Mouse (Mus musculus) lung, postnatal 4 days (tissue): ENCODE measurements around the gene Dnajc11.

Experiments used
- DNase-seq, 2 experiments: peaks; one replicate each; pipeline ENCODE4 v3.0.0; 2021

Gene Dnajc11

GRCm38 (mm10) chr4:152009076-152010051 is 75.9 kb downstream of the Dnajc11 start:
- peak in 1 of 2 experiments; percentile 24 for DNase-seq

GRCm38 (mm10) chr4:152010091-152010706 is 76.7 kb downstream of the Dnajc11 start:
- DNase-seq: peak; percentile 51 to 68

DNA sequence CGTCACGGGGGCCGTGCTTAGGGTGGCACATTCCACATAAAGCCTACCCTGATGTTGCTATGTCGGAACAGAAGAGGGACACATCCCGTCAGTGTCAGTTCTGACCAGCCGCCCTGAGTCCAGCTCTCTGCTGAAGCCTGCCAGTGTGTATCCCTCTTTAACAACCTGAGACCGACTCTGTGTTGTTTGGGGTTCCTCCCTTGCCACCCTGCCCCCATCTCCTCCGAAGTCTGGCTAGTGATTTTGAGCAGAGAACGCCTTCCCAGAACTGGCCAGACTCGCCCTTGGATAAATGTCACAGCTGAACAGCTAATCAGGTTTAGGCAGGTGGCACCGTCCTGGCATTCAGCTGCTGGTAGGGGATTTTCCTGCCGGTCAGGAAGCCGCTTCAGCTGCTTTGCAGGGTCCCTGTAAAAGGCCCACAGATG is 77.2 kb downstream of the Dnajc11 start:
- no peak for DNase-seq

GRCm38 (mm10) chr4:152011171-152011760 is 77.8 kb downstream of the Dnajc11 start:
- DNase-seq: no peak

DNA sequence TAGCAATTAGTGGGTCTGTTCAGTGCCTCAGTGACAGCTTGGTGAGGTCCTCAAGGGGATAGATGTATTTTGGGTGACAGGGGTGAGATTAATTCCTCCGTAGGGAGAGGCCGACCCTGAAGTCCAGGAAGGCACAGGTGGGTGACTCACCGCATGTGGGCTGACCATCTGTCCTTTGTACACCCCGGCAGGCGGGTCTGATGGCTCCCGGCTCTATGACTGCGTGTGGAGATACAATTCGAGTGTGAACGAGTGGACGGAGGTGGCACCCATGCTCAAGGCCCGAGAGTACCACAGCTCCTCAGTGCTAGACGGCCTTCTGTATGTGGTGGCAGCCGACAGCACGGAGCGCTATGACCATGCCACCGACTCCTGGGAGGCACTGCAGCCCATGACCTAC is 78.6 kb downstream of the Dnajc11 start:
- no peak for DNase-seq

- peak in 1 of 2 experiments; percentile 21 for DNase-seq
Measured at GRCm38 (mm10) chr4:152013036-152013813, 79.7 kb downstream of the Dnajc11 start.

DNA sequence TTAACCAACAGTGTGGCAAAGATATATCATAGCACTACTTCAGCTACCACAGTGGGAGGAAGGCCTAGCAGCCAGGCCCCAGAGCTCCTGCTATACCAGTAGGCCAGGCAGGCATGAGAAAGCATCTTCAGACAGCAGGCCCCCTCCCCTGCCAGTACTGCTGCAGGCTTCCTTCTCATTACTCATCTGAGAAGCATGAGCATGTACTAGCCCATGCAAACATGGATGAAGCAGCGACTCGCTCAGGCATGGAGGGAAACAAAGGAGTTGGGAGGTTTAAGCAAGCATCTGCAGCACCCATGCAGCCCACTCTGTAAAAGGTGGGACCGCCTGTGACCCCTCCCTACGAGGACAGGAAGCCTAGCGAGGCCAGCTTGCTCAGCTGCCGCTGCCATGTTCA is 85.6 kb downstream of the Dnajc11 start:
- no peak for DNase-seq

GRCm38 (mm10) chr4:152020024-152020423 is 86.5 kb downstream of the Dnajc11 start:
- no peak for DNase-seq

- DNase-seq: no peak
Measured at GRCm38 (mm10) chr4:152021568-152022097, 88.1 kb downstream of the Dnajc11 start.

DNA sequence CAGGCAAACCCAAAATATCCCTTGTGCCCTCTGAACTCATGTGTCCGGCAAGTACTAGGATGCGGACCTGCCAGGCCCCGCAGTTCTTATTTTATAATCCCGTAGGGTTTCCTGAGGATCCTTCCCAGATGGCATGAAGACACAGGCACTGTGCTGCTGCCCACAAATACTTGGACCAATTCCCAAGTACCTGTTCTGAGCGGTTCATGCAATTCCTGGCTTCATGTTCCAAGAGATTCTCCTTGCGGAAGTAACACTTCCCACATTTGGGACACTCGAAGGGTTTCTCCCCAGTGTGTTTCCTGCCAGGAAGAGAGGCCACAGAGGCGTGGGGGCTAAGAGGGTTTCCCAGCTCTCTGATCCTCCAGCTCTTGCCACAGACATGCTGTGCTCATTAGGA is 89.0 kb downstream of the Dnajc11 start:
- no peak for DNase-seq

DNA sequence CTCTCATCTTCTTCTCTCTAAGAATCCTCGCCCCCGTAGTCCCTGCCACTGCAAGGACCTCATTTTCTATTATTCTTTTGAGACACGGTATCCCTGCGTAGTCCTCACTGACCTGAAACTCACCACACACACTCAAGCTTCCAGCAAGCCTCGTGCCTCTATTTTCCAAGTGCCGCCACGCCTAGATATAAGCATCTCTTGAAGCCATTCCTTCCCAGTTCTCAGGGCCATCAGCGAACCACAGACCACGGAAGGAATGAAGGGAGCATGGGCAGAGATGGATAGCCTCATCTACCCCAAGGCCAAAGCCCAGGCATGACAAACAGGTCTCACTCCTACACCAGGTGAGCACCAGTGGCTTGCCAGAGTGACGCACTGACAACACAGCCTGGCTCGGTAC is 91.0 kb downstream of the Dnajc11 start:
- no peak for DNase-seq

DNA sequence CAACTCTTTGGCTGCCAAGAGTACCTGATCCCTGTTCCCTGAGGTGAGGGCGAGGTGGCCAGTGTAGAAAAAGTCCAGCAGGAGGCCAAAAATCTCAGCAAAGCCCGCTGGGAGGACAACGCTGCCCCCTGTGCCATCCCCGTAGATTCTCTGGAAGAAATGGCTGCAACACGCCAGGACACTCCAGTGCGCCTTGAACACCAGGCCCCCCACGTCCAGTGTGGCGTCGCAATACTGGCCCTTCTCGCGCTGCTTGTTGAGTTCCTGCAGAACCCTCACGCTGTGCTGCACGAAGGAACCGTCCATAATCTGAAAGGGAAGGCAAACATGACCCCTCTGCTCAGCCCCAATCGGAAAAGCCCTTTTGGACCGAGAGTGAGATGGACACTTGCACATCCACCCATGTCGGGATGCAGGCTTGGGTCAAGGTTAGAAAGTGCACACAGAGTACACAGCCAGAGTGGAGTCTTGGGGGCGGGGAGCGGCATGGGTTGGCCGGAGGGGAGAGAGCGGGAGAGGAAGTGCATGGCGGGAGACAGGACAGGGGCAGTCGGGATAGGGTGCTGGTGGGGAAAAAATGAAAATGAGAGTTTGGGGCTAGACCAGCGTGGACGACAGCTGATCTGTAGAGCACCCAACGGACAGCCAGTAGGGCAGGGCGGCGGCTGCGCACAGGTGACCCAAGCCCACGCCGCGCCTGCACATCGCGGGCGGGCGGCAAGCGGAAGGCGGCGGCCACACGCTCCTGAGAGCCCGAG is 93.4 kb downstream of the Dnajc11 start:
- DNase-seq: peak in 1 of 2 experiments; percentile 64

DNA sequence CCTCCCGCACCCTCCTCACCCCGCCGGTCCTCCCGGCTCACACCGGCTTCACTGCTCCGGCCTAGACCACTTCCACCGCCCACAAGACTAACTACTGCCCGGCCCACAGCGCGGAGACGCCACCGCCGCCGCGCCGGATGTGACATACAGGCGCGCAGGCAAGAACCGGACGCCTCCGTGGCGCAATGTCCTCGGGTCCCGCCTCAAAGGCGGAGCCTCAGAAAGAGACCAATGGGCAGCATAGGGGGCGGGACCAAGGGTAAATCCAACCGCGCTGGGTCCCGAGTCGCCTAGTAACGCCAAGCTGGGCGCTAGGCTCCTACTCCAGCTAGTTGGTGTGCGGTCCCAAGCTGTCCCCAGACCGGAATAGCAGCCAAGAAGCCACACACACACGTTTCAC is 94.0 kb downstream of the Dnajc11 start, which contains the start of gene Zbtb48:
Gene Zbtb48, minus strand, starts transcription at position 148 of the 400 bp plus-strand sequence.
- DNase-seq: peak; percentile 98

- no peak for DNase-seq
Measured at GRCm38 (mm10) chr4:152028456-152028855, 95.0 kb downstream of the Dnajc11 start.

- DNase-seq: peak in 1 of 2 experiments; percentile 44
Measured at GRCm38 (mm10) chr4:152029087-152029486, 95.6 kb downstream of the Dnajc11 start.

DNA sequence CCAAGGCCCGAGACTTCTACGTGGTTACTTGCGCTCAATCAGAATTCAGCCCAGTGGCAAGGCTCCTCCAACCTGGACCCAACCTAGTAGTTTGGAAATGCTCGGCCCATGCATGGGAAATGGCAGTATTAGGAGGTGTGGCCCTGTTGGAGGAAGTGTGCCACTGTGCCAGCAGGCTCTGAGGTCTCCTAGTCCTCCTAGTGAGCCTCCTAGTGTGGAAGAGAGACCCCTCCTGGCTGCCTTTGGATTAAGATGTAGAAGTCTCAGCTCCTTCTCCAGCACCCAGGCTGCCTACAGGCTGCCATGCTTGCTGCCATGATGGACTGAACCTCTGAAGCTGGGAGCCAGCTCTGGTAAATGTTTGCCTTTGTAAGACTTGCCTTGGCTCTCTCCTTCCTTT is 96.5 kb downstream of the Dnajc11 start:
- DNase-seq: peak in 1 of 2 experiments; percentile 43
